Mouse (Mus musculus): ENCODE results near the gene Nxph3. TPM values are rescaled to one million over a fixed set of nuclear protein-coding genes. Genes with fewer than 3 reads are reported as not detected.

Nxph3 gene
- polyA plus RNA-seq, 1 experiment: 4.1 TPM

GRCm38 (mm10) chr11:95532353-95533072, 18.1 kb upstream of the Nxph3 start:
- Histone ChIP-seq H3K4me3 (ENCODE audit: insufficient read depth, low read depth, low read length) (no peak overlapping the region), H3K4me1 (ENCODE audit: control insufficient read depth, insufficient read depth, low read length) (no peaks in the 10 kb centered on the region), H3K27me3 (replicated peaks; ENCODE audit: control insufficient read depth, insufficient read depth, low read length) (no peaks in the 10 kb centered on the region), H3K36me3 (ENCODE audit: control insufficient read depth, insufficient read depth, low read length) (no peaks in the 10 kb centered on the region), H3K27ac (ENCODE audit: insufficient read depth, low read depth, low read length) (no peak overlapping the region)
- TF ChIP-seq POLR2A (IDR thresholded peaks at IDR 0.05; ENCODE audit: low read depth, low read length) (no peak), CTCF (conservative IDR thresholded peaks at IDR 0.05; ENCODE audit: insufficient read depth, insufficient read length, low read depth, low read length) (no peak)
- DNase-seq: no peak
- 69% methylated on average over 13 of the region's 13 CpGs for WGBS

GRCm38 (mm10) chr11:95528231-95528630, 13.9 kb upstream of the Nxph3 start:
- 83% methylated on average over 3 of the region's 3 CpGs for WGBS
- H3K4me3 ChIP-seq (ENCODE audit: insufficient read depth, low read depth, low read length): no peak overlapping the region
- H3K27ac ChIP-seq (ENCODE audit: insufficient read depth, low read depth, low read length): no peak overlapping the region
- no peaks in the 10 kb centered on the region for H3K4me1 ChIP-seq (ENCODE audit: control insufficient read depth, insufficient read depth, low read length)
- no peak for TF ChIP-seq POLR2A (IDR thresholded peaks at IDR 0.05; ENCODE audit: low read depth, low read length)
- TF ChIP-seq CTCF (conservative IDR thresholded peaks at IDR 0.05; ENCODE audit: insufficient read depth, insufficient read length, low read depth, low read length): no peak
- DNase-seq: no peak
- H3K27me3 ChIP-seq (replicated peaks; ENCODE audit: control insufficient read depth, insufficient read depth, low read length): no peaks in the 10 kb centered on the region
- no peaks in the 10 kb centered on the region for H3K36me3 ChIP-seq (ENCODE audit: control insufficient read depth, insufficient read depth, low read length)

GRCm38 (mm10) chr11:95527307-95527706, 12.9 kb upstream of the Nxph3 start:
- Histone ChIP-seq H3K27ac (ENCODE audit: insufficient read depth, low read depth, low read length) (no peak overlapping the region), H3K4me3 (ENCODE audit: insufficient read depth, low read depth, low read length) (no peak overlapping the region), H3K4me1 (ENCODE audit: control insufficient read depth, insufficient read depth, low read length) (no peaks in the 10 kb centered on the region), H3K36me3 (ENCODE audit: control insufficient read depth, insufficient read depth, low read length) (no peaks in the 10 kb centered on the region), H3K27me3 (replicated peaks; ENCODE audit: control insufficient read depth, insufficient read depth, low read length) (no peaks in the 10 kb centered on the region)
- DNase-seq: no peak
- 78% methylated on average over 8 of the region's 8 CpGs for WGBS
- TF ChIP-seq POLR2A (IDR thresholded peaks at IDR 0.05; ENCODE audit: low read depth, low read length) (no peak), CTCF (conservative IDR thresholded peaks at IDR 0.05; ENCODE audit: insufficient read depth, insufficient read length, low read depth, low read length) (no peak)

- Histone ChIP-seq H3K27ac (ENCODE audit: insufficient read depth, low read depth, low read length) (no peak overlapping the region), H3K36me3 (ENCODE audit: control insufficient read depth, insufficient read depth, low read length) (no peaks in the 10 kb centered on the region), H3K27me3 (replicated peaks; ENCODE audit: control insufficient read depth, insufficient read depth, low read length) (no peaks in the 10 kb centered on the region), H3K4me1 (ENCODE audit: control insufficient read depth, insufficient read depth, low read length) (no peaks in the 10 kb centered on the region; the same call in 1 of the 2 replicates), H3K4me3 (ENCODE audit: insufficient read depth, low read depth, low read length) (0 out of 2 replicates have a peak overlapping the region, but pooled peaks have one; percentile 10)
- peak; percentile 77 for DNase-seq
- TF ChIP-seq CTCF (conservative IDR thresholded peaks at IDR 0.05; ENCODE audit: insufficient read depth, insufficient read length, low read depth, low read length) (peak; percentile 92), POLR2A (IDR thresholded peaks at IDR 0.05; ENCODE audit: low read depth, low read length) (no peak)
- under 1% methylated on average over 13 of the region's 13 CpGs for WGBS
Measured at GRCm38 (mm10) chr11:95521563-95521962, 7.2 kb upstream of the Nxph3 start.

GRCm38 (mm10) chr11:95520456-95521072, 6.2 kb upstream of the Nxph3 start:
- no peak for TF ChIP-seq POLR2A (IDR thresholded peaks at IDR 0.05; ENCODE audit: low read depth, low read length)
- peak; percentile 95 for TF ChIP-seq CTCF (conservative IDR thresholded peaks at IDR 0.05; ENCODE audit: insufficient read depth, insufficient read length, low read depth, low read length)
- Histone ChIP-seq H3K27me3 (replicated peaks; ENCODE audit: control insufficient read depth, insufficient read depth, low read length) (no peaks in the 10 kb centered on the region), H3K4me1 (ENCODE audit: control insufficient read depth, insufficient read depth, low read length) (no peaks in the 10 kb centered on the region; the same call in 1 of the 2 replicates), H3K36me3 (ENCODE audit: control insufficient read depth, insufficient read depth, low read length) (no peaks in the 10 kb centered on the region), H3K27ac (ENCODE audit: insufficient read depth, low read depth, low read length) (no peak overlapping the region), H3K4me3 (ENCODE audit: insufficient read depth, low read depth, low read length) (peak overlapping the region; percentile 9; the same call in 1 of the 2 replicates)
- peak; percentile 86 for DNase-seq
- 5% methylated on average over 27 of the region's 27 CpGs for WGBS

- TF ChIP-seq CTCF (conservative IDR thresholded peaks at IDR 0.05; ENCODE audit: insufficient read depth, insufficient read length, low read depth, low read length) (no peak), POLR2A (IDR thresholded peaks at IDR 0.05; ENCODE audit: low read depth, low read length) (no peak)
- no peak for DNase-seq
- Histone ChIP-seq H3K4me3 (ENCODE audit: insufficient read depth, low read depth, low read length) (no peak overlapping the region), H3K4me1 (ENCODE audit: control insufficient read depth, insufficient read depth, low read length) (no peaks in the 10 kb centered on the region; the same call in 1 of the 2 replicates), H3K27me3 (replicated peaks; ENCODE audit: control insufficient read depth, insufficient read depth, low read length) (no peaks in the 10 kb centered on the region), H3K36me3 (ENCODE audit: control insufficient read depth, insufficient read depth, low read length) (no peaks in the 10 kb centered on the region), H3K27ac (ENCODE audit: insufficient read depth, low read depth, low read length) (no peak overlapping the region)
- WGBS: 70% methylated on average over 3 of the region's 3 CpGs
Measured at GRCm38 (mm10) chr11:95519996-95520395, 5.6 kb upstream of the Nxph3 start.

- TF ChIP-seq CTCF (conservative IDR thresholded peaks at IDR 0.05; ENCODE audit: insufficient read depth, insufficient read length, low read depth, low read length): no peak
- TF ChIP-seq POLR2A (IDR thresholded peaks at IDR 0.05; ENCODE audit: low read depth, low read length): no peak
- H3K4me3 ChIP-seq (ENCODE audit: insufficient read depth, low read depth, low read length): no peak overlapping the region
- no peaks in the 10 kb centered on the region; the same call in 1 of the 2 replicates for H3K4me1 ChIP-seq (ENCODE audit: control insufficient read depth, insufficient read depth, low read length)
- 76% methylated on average over 10 of the region's 10 CpGs for WGBS
- no peaks in the 10 kb centered on the region for H3K27me3 ChIP-seq (replicated peaks; ENCODE audit: control insufficient read depth, insufficient read depth, low read length)
- no peak overlapping the region for H3K27ac ChIP-seq (ENCODE audit: insufficient read depth, low read depth, low read length)
- no peaks in the 10 kb centered on the region for H3K36me3 ChIP-seq (ENCODE audit: control insufficient read depth, insufficient read depth, low read length)
- no peak for DNase-seq
Measured at GRCm38 (mm10) chr11:95519299-95519698, 4.9 kb upstream of the Nxph3 start.

Data from kidney, adult 2 months (tissue).